Mouse (Mus musculus) c-Kit-positive CD71-negative TER-119-negative erythroid progenitor cells, embryonic 14.5 days (primary cell): ENCODE data around the gene Brat1.

ENCODE experiments used
- DNase-seq: peaks from one replicate; pipeline ENCODE4 v3.0.0-alpha.2; 2013; ENCODE audit warnings: low read depth

The Brat1 gene

GRCm38 (mm10) chr5:140748425-140748824, 43.6 kb downstream of the Brat1 start:
- no peak for DNase-seq

- peak; percentile 76 for DNase-seq
These were observed 44.5 kb downstream of the Brat1 start for GRCm38 (mm10) chr5:140749062-140749875.

GRCm38 (mm10) chr5:140750925-140751324, 46.1 kb downstream of the Brat1 start:
- DNase-seq: no peak

- no peak for DNase-seq
These were observed 47.2 kb downstream of the Brat1 start for GRCm38 (mm10) chr5:140752041-140752440.

GRCm38 (mm10) chr5:140752639-140753038, 47.8 kb downstream of the Brat1 start:
- DNase-seq: no peak

- DNase-seq: no peak
These were observed 48.4 kb downstream of the Brat1 start for GRCm38 (mm10) chr5:140753223-140753622.

GRCm38 (mm10) chr5:140758864-140759263, 54.1 kb downstream of the Brat1 start:
- DNase-seq: no peak

GRCm38 (mm10) chr5:140762540-140762939, 57.7 kb downstream of the Brat1 start:
- DNase-seq: no peak

GRCm38 (mm10) chr5:140764921-140765613, 60.3 kb downstream of the Brat1 start:
- no peak for DNase-seq

- DNase-seq: no peak
These were observed 61.8 kb downstream of the Brat1 start for GRCm38 (mm10) chr5:140766566-140766965.

GRCm38 (mm10) chr5:140767704-140768141, 62.9 kb downstream of the Brat1 start:
- DNase-seq: no peak

GRCm38 (mm10) chr5:140768333-140768732, 63.5 kb downstream of the Brat1 start:
- no peak for DNase-seq
